Mouse (Mus musculus) ES-E14 (cell line): ENCODE results near the gene Ankrd28. TPM values are rescaled to one million over a fixed set of nuclear protein-coding genes. Genes with fewer than 3 reads are reported as not detected.

Source experiments
- DNase-seq: peaks from one replicate; pipeline ENCODE4 v3.0.0-alpha.2; 2013; ENCODE audit warnings: low read depth, low spot score
- H3K27ac ChIP-seq: 2 replicates; pipeline ENCODE4 v1.5.1; 2012; ENCODE audit warnings: low read depth, mild to moderate bottlenecking, low read length, moderate library complexity, mixed read lengths; ENCODE audit not compliant: poor library complexity, insufficient read depth, severe bottlenecking
- H3K36me3 ChIP-seq: 2 replicates; pipeline ENCODE4 v1.6.1; 2012; ENCODE audit warnings: mild to moderate bottlenecking, low read length, moderate library complexity, mixed read lengths; ENCODE audit not compliant: control insufficient read depth, poor library complexity, insufficient read depth, severe bottlenecking
- H3K4me1 ChIP-seq, 2 experiments: fragments of 150-350 bp in 1 of 2; sonication (generic) in 1 of 2; 2 replicates each; pipeline ENCODE4 v1.6.1; 2012; ENCODE audit warnings: low read length in 2 of 2, mild to moderate bottlenecking in 1 of 2, mixed read lengths in 1 of 2; ENCODE audit not compliant: control insufficient read depth in 2 of 2, insufficient read depth in 2 of 2, poor library complexity in 1 of 2
- H3K4me3 ChIP-seq, 2 experiments: fragments of 150-350 bp in 1 of 2; sonication (generic) in 1 of 2; 2 replicates each; pipeline ENCODE4 v1.5.1; 2012; ENCODE audit warnings: low read length in 2 of 2, low read depth in 1 of 2, mild to moderate bottlenecking in 1 of 2, mixed read lengths in 1 of 2; ENCODE audit not compliant: insufficient read depth in 1 of 2, poor library complexity in 1 of 2, severe bottlenecking in 1 of 2
- H3K9ac ChIP-seq: 2 replicates; pipeline ENCODE4 v1.6.1; 2012; ENCODE audit warnings: low read depth, mild to moderate bottlenecking, low read length, mixed read lengths; ENCODE audit not compliant: poor library complexity, insufficient read depth, severe bottlenecking
- H3K9me3 ChIP-seq: fragments of 150-350 bp; sonication (generic); 2 replicates; pipeline ENCODE4 v1.6.1; 2012; ENCODE audit warnings: low read depth, mild to moderate bottlenecking, low read length; ENCODE audit not compliant: control insufficient read depth, insufficient read depth
- CHD2 ChIP-seq: IDR thresholded peaks from 2 replicates; pipeline ENCODE4 v1.6.1; 2014; ENCODE audit warnings: mild to moderate bottlenecking, low read depth, low read length, inconsistent platforms
- HCFC1 ChIP-seq: IDR thresholded peaks from 2 replicates; pipeline ENCODE4 v1.6.1; 2012; ENCODE audit warnings: low read length, inconsistent platforms, borderline replicate concordance; ENCODE audit not compliant: insufficient read depth
- MAFK ChIP-seq: IDR thresholded peaks from 2 replicates; pipeline ENCODE4 v1.6.1; 2014; ENCODE audit warnings: mild to moderate bottlenecking, low read depth, low read length, inconsistent platforms; ENCODE audit not compliant: insufficient read depth
- ZC3H11A ChIP-seq: IDR thresholded peaks from 2 replicates; pipeline ENCODE4 v1.6.1; 2012; ENCODE audit warnings: low read depth, mild to moderate bottlenecking, inconsistent platforms, low read length, borderline replicate concordance
- ZNF384 ChIP-seq: IDR thresholded peaks from 2 replicates; pipeline ENCODE4 v1.6.1; 2012; ENCODE audit warnings: low read depth, low read length, inconsistent platforms
- in situ Hi-C, 2 experiments: fragments of 600-800 bp; cut with MboI; formaldehyde crosslinking; loops; one replicate each; pipeline ENCODE4 v1.15.1; 2025; ENCODE audit warnings: low sequenced_read_pairs in 2 of 2, inconsistent platforms in 1 of 2; ENCODE audit not compliant: unreplicated experiment in 2 of 2
- total RNA-seq: library from RNA; depleted of rRNA; stranded (reverse); fragments of 300-350 nt; gene quantifications from 2 replicates; pipeline ENCODE4 v1.2.3, GENCODE M21; 2012

The Ankrd28 gene
- total RNA-seq, 1 experiment, result 36.0 TPM

DNA sequence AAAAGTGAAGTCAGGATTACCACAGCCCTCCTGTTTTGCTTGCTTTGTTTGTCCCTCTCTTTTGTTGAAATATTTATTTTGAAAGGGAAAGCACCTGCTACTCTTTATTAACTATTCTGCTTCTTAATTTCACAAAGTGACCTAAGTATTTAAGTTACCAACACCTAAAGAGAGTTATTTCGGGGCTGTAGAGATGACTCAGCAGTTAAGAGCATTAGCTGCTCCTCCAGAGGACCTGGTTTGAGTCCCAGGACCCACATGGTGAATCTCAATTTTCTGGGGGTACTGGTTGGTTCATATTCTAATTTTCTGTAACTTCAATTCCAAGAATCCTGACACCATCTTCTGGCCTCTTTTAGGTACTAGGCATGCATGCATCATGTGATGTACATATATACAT is 34.9 kb downstream of the Ankrd28 start:
- Histone ChIP-seq H3K9ac (no peak overlapping the region), H3K9me3 (no peaks in the 10 kb centered on the region), H3K4me3 (no peak overlapping the region), H3K36me3 (no peaks in the 10 kb centered on the region), H3K4me1 (peaks cover 0 to 3% of the 10 kb centered on the region in 2 experiments; a peak in 2 of 4 replicates), H3K27ac (no peak overlapping the region)
- no peak for DNase-seq
- in situ Hi-C loops, result no loop called here
- TF ChIP-seq MAFK, result peak; percentile 49; the same call in 1 of the 2 replicates
- no peak for TF ChIP-seq ZC3H11A

DNA sequence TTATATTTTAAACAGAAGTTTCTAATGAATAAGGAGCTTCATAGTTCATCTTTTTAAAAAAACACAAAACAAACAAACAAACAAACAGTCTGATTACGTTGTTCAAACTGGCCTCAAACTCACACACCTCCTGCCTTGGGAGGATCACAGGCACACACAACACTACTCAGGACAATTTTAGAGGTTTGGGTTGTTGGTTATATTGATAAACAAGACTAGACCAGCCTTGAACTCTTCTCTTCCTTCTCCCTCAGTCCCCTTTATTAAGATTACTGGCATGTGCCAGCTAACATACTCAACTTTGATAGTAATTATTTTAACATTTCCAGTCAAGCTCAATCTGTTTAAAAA is 35.7 kb downstream of the Ankrd28 start:
- H3K9me3 ChIP-seq, result no peaks in the 10 kb centered on the region

DNA sequence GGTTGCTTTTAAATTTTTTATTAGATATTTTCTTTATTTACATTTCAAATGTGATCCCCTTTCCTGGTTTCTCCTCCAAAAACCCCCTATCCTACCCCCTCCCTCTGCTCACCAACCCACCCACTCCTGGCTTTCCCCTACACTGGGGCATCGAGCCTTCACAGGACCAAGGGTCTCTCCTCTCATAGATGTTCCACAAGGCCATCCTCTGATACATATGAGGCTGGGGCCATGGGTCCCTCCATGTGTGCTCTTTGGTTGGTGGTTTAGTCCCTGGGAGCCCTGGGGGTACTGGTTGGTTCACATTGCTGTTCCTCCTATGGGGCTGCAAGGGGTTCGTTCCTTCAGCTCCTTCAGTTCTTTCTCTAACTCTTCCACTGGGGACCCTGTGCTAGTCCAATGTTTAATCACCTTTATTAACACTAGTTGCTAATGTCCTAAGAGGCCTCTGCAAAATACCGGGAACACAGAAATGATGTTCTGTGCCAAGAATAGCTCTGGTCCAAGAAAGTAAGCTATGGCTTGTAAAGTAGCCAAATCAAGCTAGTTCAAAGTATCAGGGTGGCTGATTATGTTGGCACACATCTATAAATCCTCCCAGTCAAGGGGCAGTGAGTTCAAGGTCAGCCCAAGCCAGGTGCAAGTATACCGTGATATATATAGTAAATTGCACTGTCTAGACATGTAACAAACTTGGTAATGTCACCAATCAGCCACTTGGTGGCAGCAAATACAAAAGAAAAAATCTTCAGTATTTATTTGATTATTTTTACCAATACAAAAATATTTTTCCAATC is 36.3 kb downstream of the Ankrd28 start:
- in situ Hi-C loops, result no loop called here
- DNase-seq, result no peak
- Histone ChIP-seq H3K4me1 (peaks cover 0 to 3% of the 10 kb centered on the region in 2 experiments; a peak in 2 of 4 replicates), H3K27ac (no peak overlapping the region), H3K9ac (no peak overlapping the region), H3K36me3 (no peaks in the 10 kb centered on the region), H3K4me3 (no peak overlapping the region), H3K9me3 (no peaks in the 10 kb centered on the region)
- no peak for TF ChIP-seq ZC3H11A
- no peak for TF ChIP-seq HCFC1
- no peak for TF ChIP-seq MAFK
- TF ChIP-seq CHD2, result no peak
- no peak for TF ChIP-seq ZNF384

More for the DNA sequence above, 35.7 kb downstream of the Ankrd28 start:
- no peak for DNase-seq
- H3K4me3 ChIP-seq, result no peak overlapping the region
- H3K36me3 ChIP-seq, result no peaks in the 10 kb centered on the region
- H3K4me1 ChIP-seq, result peaks cover 0 to 3% of the 10 kb centered on the region in 2 experiments; a peak in 2 of 4 replicates
- in situ Hi-C loops, result no loop called here
- TF ChIP-seq CHD2 (no peak), ZNF384 (no peak), HCFC1 (no peak), ZC3H11A (no peak), MAFK (no peak)
- H3K27ac ChIP-seq, result no peak overlapping the region
- no peak overlapping the region for H3K9ac ChIP-seq

DNA sequence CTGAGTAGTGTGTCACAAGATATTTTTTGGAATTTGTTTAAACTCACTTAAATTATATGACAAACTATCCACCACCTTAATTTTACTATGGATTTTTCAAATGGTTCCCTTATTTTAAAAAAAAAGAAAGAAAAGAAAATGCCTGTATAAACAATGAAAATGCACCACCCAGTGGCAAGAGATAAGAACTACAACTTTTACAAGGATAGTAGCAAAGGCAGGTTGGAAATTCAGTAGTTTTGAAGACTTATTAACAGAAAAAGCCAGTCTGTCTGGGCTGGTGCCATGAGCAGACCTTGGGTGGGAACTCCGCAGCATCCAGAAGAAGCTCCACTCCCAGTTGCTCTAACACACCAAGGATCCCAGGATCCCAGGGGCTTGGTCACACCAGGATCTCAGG is 39.7 kb downstream of the Ankrd28 start:
- Histone ChIP-seq H3K36me3 (no peaks in the 10 kb centered on the region), H3K27ac (no peak overlapping the region), H3K4me1 (no peaks in the 10 kb centered on the region; a peak in 1 of 4 replicates), H3K9me3 (no peaks in the 10 kb centered on the region), H3K4me3 (no peak overlapping the region), H3K9ac (no peak overlapping the region)
- TF ChIP-seq CHD2, result no peak
- TF ChIP-seq ZNF384, result peak; percentile 93
- in situ Hi-C loops, result no loop called here
- DNase-seq, result no peak

DNA sequence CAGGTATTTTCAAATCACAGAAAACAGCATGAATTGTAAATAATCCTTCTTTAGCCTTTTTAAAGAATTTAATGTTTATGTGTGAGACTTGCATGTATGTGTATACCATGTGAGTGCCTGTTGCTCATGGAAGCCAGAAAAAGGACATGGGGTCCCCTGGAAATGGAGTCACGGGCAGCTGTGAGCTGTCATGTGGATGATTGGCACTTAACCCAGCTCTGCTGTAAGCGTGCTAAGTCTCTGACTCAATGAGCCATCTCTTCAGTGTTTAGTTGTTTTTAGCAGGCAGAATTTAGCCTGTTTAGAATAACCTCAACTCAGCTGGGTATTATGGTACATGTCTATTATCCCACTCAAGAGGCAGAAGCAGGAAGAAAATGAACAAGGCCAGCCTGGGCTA is 43.5 kb downstream of the Ankrd28 start:
- Histone ChIP-seq H3K4me3 (no peak overlapping the region), H3K9me3 (no peaks in the 10 kb centered on the region; the same call in 1 of the 2 replicates), H3K4me1 (peaks cover 0 to 2% of the 10 kb centered on the region in 2 experiments; a peak in 1 of 4 replicates), H3K27ac (no peak overlapping the region), H3K9ac (no peak overlapping the region), H3K36me3 (no peaks in the 10 kb centered on the region)
- no peak for TF ChIP-seq MAFK
- no peak for DNase-seq
- in situ Hi-C loops, result no loop called here
